Mouse (Mus musculus) spleen, adult 2 months (tissue): Measurements from ENCODE around the gene Prpf3.

ENCODE experiments used
- CTCF ChIP-seq: fragments of 200-500 bp; IDR thresholded peaks from 2 replicates; pipeline ENCODE4 v1.5.1; 2011; ENCODE audit warnings: mild to moderate bottlenecking, inconsistent platforms; ENCODE audit not compliant: insufficient read depth, insufficient read length, insufficient replicate concordance; ENCODE audit errors: extremely low read depth
- POLR2A ChIP-seq: fragments of 200-500 bp; IDR thresholded peaks from 2 replicates; pipeline ENCODE4 v1.6.1; 2011; ENCODE audit warnings: low read depth, low read length, inconsistent platforms

DNA sequence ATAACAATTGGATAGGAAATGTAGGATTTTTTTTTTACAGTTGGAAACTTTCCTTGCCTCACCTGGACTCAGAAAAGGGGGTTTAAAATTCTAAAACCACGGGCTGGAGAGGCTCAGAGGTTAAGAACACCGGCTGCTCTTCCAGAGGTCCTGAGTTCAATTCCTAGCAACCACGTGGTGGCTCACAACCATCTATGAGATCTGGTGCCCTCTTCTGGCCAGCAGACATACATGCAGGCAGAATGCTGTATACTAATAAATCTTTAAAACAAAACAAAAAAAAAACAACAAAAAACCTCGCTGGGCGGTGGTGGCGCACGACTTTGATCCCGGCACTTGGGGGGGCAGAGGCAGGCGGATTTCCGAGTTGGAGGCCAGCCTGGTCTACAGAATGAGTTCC is 5.5 kb upstream of the Prpf3 start:
- TF ChIP-seq POLR2A = no peak
- TF ChIP-seq CTCF = no peak
